8 mouse cellular contexts compared by ENCODE assay signal in genomic region chr12:29695194-29695593, GRCm38 (mm10).
DNase-seq lines count a peak whose midpoint lies in the region; ATAC-seq lines count a peak whose summit lies in the region.

No protein-coding gene starts in this region.

- H3K4me2 ChIP-seq in neural tube, embryonic 13.5 days, result no peak overlapping the region

- H3K4me3 ChIP-seq in neural tube, embryonic 13.5 days, result no peak overlapping the region

- ATAC-seq in neural tube, embryonic 13.5 days (ENCODE audit: low read depth), result no peak

- WGBS in neural tube, embryonic 13.5 days, result 35% methylated on average over 2 of the region's 2 CpGs

- H3K27me3 ChIP-seq in neural tube, embryonic 13.5 days, result no peaks in the 10 kb centered on the region

- H3K36me3 ChIP-seq in neural tube, embryonic 13.5 days, result no peaks in the 10 kb centered on the region

- DNase-seq in cerebellum, adult 11 months, result peak; percentile 21
- DNase-seq in cerebellum, adult 8-10 months, result no peak
- DNase-seq in neural tube, embryonic 10.5 days (ENCODE audit: extremely low spot score, low spot score), result no peak
- DNase-seq in layer of hippocampus, adult 9-10 months (ENCODE audit: low spot score), result peak; percentile 59
- peak; percentile 87 to 92 for DNase-seq in right cerebral cortex, postnatal 36 days (ENCODE audit: low spot score in 2 of 2)
- no peak for DNase-seq in urinary bladder, adult 18-20 months (ENCODE audit: low spot score in 2 of 2)
- no peak for DNase-seq in liver

- H3K9me3 ChIP-seq in neural tube, embryonic 13.5 days, result no peaks in the 10 kb centered on the region

- peak overlapping the region; percentile 93 for H3K27ac ChIP-seq in neural tube, embryonic 13.5 days (replicated peaks)

- no peak overlapping the region for H3K9ac ChIP-seq in neural tube, embryonic 13.5 days

- H3K4me1 ChIP-seq in neural tube, embryonic 13.5 days (replicated peaks), result peaks cover 85% of the 10 kb centered on the region

Comparison
In these comparisons a context has a peak if more than half of its experiments do, and no peak if none do; other contexts are left out.
1. DNase-seq: peak in cerebellum, adult 11 months (single experiment), layer of hippocampus, adult 9-10 months (single experiment) and right cerebral cortex, postnatal 36 days (2 of 2); none in cerebellum, adult 8-10 months (single experiment), neural tube, embryonic 10.5 days (single experiment), urinary bladder, adult 18-20 months (0 of 2) and liver (single experiment).